Mouse (Mus musculus) kidney, postnatal 14 days (tissue): ENCODE results near the gene Olfml2a.

Source experiments
- DNase-seq: peaks from one replicate; pipeline ENCODE4 v3.0.0; 2022; ENCODE audit warnings: mixed read lengths

The Olfml2a gene

GRCm38 (mm10) chr2:38939047-38939446 lies 7.3 kb downstream of the Olfml2a start:
- DNase-seq, result no peak

- no peak for DNase-seq
Measured at GRCm38 (mm10) chr2:38941426-38941825, 9.6 kb downstream of the Olfml2a start.

- no peak for DNase-seq
Measured at GRCm38 (mm10) chr2:38941898-38942297, 10.1 kb downstream of the Olfml2a start.

GRCm38 (mm10) chr2:38943161-38943560 lies 11.4 kb downstream of the Olfml2a start:
- DNase-seq, result no peak

GRCm38 (mm10) chr2:38943977-38944376 lies 12.2 kb downstream of the Olfml2a start:
- DNase-seq, result no peak

- DNase-seq, result peak; percentile 40
Measured at GRCm38 (mm10) chr2:38944460-38945161, 12.8 kb downstream of the Olfml2a start.

- peak; percentile 64 for DNase-seq
Measured at GRCm38 (mm10) chr2:38947566-38947965, 15.8 kb downstream of the Olfml2a start.

- DNase-seq, result peak; percentile 89
Measured at GRCm38 (mm10) chr2:38950281-38950719, 18.5 kb downstream of the Olfml2a start.

- DNase-seq, result peak; percentile 19
Measured at GRCm38 (mm10) chr2:38953152-38953883, 21.5 kb downstream of the Olfml2a start.

- no peak for DNase-seq
Measured at GRCm38 (mm10) chr2:38956062-38956461, 24.3 kb downstream of the Olfml2a start.

GRCm38 (mm10) chr2:38957671-38958223 lies 26.0 kb downstream of the Olfml2a start:
- DNase-seq, result no peak

GRCm38 (mm10) chr2:38964198-38964597 lies 32.4 kb downstream of the Olfml2a start:
- DNase-seq, result peak; percentile 17

GRCm38 (mm10) chr2:38969650-38970049 lies 37.9 kb downstream of the Olfml2a start:
- no peak for DNase-seq

- no peak for DNase-seq
Measured at GRCm38 (mm10) chr2:38970057-38970456, 38.3 kb downstream of the Olfml2a start.

GRCm38 (mm10) chr2:38973223-38973622 lies 41.4 kb downstream of the Olfml2a start:
- DNase-seq, result no peak

- DNase-seq, result no peak
Measured at GRCm38 (mm10) chr2:38973701-38974100, 41.9 kb downstream of the Olfml2a start.

GRCm38 (mm10) chr2:38974171-38974570 lies 42.4 kb downstream of the Olfml2a start:
- DNase-seq, result no peak

GRCm38 (mm10) chr2:38975181-38975580 lies 43.4 kb downstream of the Olfml2a start:
- DNase-seq, result no peak

- DNase-seq, result no peak
Measured at GRCm38 (mm10) chr2:38975941-38976805, 44.4 kb downstream of the Olfml2a start.

- DNase-seq, result no peak
Measured at GRCm38 (mm10) chr2:38977837-38978236, 46.1 kb downstream of the Olfml2a start.

- DNase-seq, result no peak
Measured at GRCm38 (mm10) chr2:38983456-38983855, 51.7 kb downstream of the Olfml2a start.

GRCm38 (mm10) chr2:38986580-38986979 lies 54.8 kb downstream of the Olfml2a start:
- DNase-seq, result peak; percentile 57

- no peak for DNase-seq
Measured at GRCm38 (mm10) chr2:38987371-38987770, 55.6 kb downstream of the Olfml2a start.
